Mouse (Mus musculus): ENCODE results near the gene Ceacam18. TPM values are rescaled to one million over a fixed set of nuclear protein-coding genes. Genes with fewer than 3 reads are reported as not detected.

The Ceacam18 gene
- not detected in 2 replicates for total RNA-seq (2012; rRNA removed)
- total RNA-seq (2014; rRNA removed): not detected in 2 replicates
- polyA plus RNA-seq (2012; ENCODE audit: insufficient read length, low read depth): not detected in 2 replicates

- Histone ChIP-seq H3K9ac (ENCODE audit: insufficient read depth, low read depth) (no peak within 1 kb of the TSS), H3K27me3 (replicated peaks) (no peaks in the 10 kb centered on the region), H3K4me2 (ENCODE audit: insufficient read depth, low read depth, poor library complexity, severe bottlenecking) (no peak within 1 kb of the TSS), H3K4me1 (ENCODE audit: control insufficient read depth in 1 of 2, insufficient read depth in 2 of 2) (no peaks in the 10 kb centered on the region), H3K36me3 (replicated peaks in 1 of 2; ENCODE audit: control insufficient read depth in 1 of 2, insufficient read depth in 1 of 2, low read length in 1 of 2) (no peaks in the 10 kb centered on the region), H3K27ac (ENCODE audit: insufficient read depth, low read depth) (no peak within 1 kb of the TSS), H3K9me3 (replicated peaks; ENCODE audit: low read length) (no peaks in the 10 kb centered on the region), H3K4me3 (replicated peaks in 1 of 3; ENCODE audit: low read depth in 2 of 3, low read length in 2 of 3, poor library complexity in 1 of 3) (no peak within 1 kb of the TSS), H3K79me2 (replicated peaks; ENCODE audit: control insufficient read depth, extremely low read depth, insufficient read depth, poor library complexity, severe bottlenecking) (no peaks in the 10 kb centered on the region)
- dilution Hi-C loops (cut with MboI; ENCODE audit: extremely low pct_ligation_motif_present, extremely low pct_unique_long_range_greater_than_20kb, low sequenced_read_pairs): no loop called here
- DNase-seq (ENCODE audit: extremely low read depth): no peak
- in situ Hi-C loops (cut with MboI; ENCODE audit: low pct_ligation_motif_present, low pct_unique_long_range_greater_than_20kb, low sequenced_read_pairs): no loop called here
- TF ChIP-seq RAD21 (IDR thresholded peaks at IDR 0.05; ENCODE audit: low read depth, low read length) (no peak), PAX5 (IDR thresholded peaks at IDR 0.05; ENCODE audit: low read length) (no peak), UBTF (IDR thresholded peaks at IDR 0.05; ENCODE audit: low read depth, low read length) (no peak), MAZ (IDR thresholded peaks at IDR 0.05; ENCODE audit: low read depth, low read length) (no peak), NELFE (IDR thresholded peaks at IDR 0.05; ENCODE audit: low read depth, low read length) (no peak), ETS1 (conservative IDR thresholded peaks at IDR 0.05; ENCODE audit: low read depth, low read length) (no peak), ZC3H11A (IDR thresholded peaks at IDR 0.05; ENCODE audit: low read depth, low read length) (no peak), USF1 (IDR thresholded peaks at IDR 0.05; ENCODE audit: low read depth, low read length) (no peak), TCF12 (IDR thresholded peaks at IDR 0.05; ENCODE audit: low read depth, low read length) (no peak), TBP (conservative IDR thresholded peaks at IDR 0.05; ENCODE audit: low read depth, low read length) (no peak), MYC (IDR thresholded peaks at IDR 0.05; ENCODE audit: low read depth, low read length) (no peak)
Measured at GRCm38 (mm10) chr7:43634500-43634899, at the start of gene Ceacam18. Gene Ceacam18, plus strand, starts transcription at chr7:43634707.

- Histone ChIP-seq H3K27me3 (replicated peaks) (no peaks in the 10 kb centered on the region), H3K4me3 (replicated peaks in 1 of 3; ENCODE audit: low read depth in 2 of 3, low read length in 2 of 3, poor library complexity in 1 of 3) (no peak overlapping the region), H3K9me3 (replicated peaks; ENCODE audit: low read length) (no peaks in the 10 kb centered on the region), H3K36me3 (replicated peaks in 1 of 2; ENCODE audit: control insufficient read depth in 1 of 2, insufficient read depth in 1 of 2, low read length in 1 of 2) (peaks cover 45 to 70% of the 10 kb centered on the region in 2 experiments), H3K4me2 (ENCODE audit: insufficient read depth, low read depth, poor library complexity, severe bottlenecking) (no peak overlapping the region), H3K9ac (ENCODE audit: insufficient read depth, low read depth) (no peak overlapping the region), H3K4me1 (ENCODE audit: control insufficient read depth in 1 of 2, insufficient read depth in 2 of 2) (peaks cover 7 to 15% of the 10 kb centered on the region in 2 experiments), H3K79me2 (replicated peaks; ENCODE audit: control insufficient read depth, extremely low read depth, insufficient read depth, poor library complexity, severe bottlenecking) (peaks cover 15% of the 10 kb centered on the region), H3K27ac (ENCODE audit: insufficient read depth, low read depth) (no peak overlapping the region)
- TF ChIP-seq POLR2AphosphoS2 (IDR thresholded peaks at IDR 0.05; ENCODE audit: low read depth, low read length) (no peak), CTCF (conservative IDR thresholded peaks at IDR 0.05 in 1 of 2, IDR thresholded peaks at IDR 0.05 in 1 of 2; ENCODE audit: low read depth in 2 of 2, low read length in 2 of 2) (peak in 1 of 2 experiments; percentile 37; a peak in 2 of 4 replicates), RCOR1 (conservative IDR thresholded peaks at IDR 0.05; ENCODE audit: low read depth, low read length) (no peak), RAD21 (IDR thresholded peaks at IDR 0.05; ENCODE audit: low read depth, low read length) (peak; percentile 6), IRF4 (IDR thresholded peaks at IDR 0.05; ENCODE audit: low read depth, low read length) (no peak)
- in situ Hi-C loops (cut with MboI; ENCODE audit: low pct_ligation_motif_present, low pct_unique_long_range_greater_than_20kb, low sequenced_read_pairs): no loop called here
- dilution Hi-C loops (cut with MboI; ENCODE audit: extremely low pct_ligation_motif_present, extremely low pct_unique_long_range_greater_than_20kb, low sequenced_read_pairs): no loop called here
- no peak for DNase-seq (ENCODE audit: extremely low read depth)
Measured at GRCm38 (mm10) chr7:43584790-43585189, 49.7 kb upstream of the Ceacam18 start.
